Mouse (Mus musculus) small intestine, adult 2 months (tissue): ENCODE data around the gene Kif28.

Experiments used
- CTCF ChIP-seq: fragments of 200-500 bp; IDR thresholded peaks from 2 replicates; pipeline ENCODE4 v1.5.1; 2012; ENCODE audit warnings: low read depth, mild to moderate bottlenecking, control low read depth, inconsistent platforms, low read length, moderate library complexity, mixed read lengths; ENCODE audit not compliant: insufficient replicate concordance, insufficient read length; ENCODE audit errors: extremely low read depth
- POLR2A ChIP-seq: fragments of 200-500 bp; IDR thresholded peaks from 2 replicates; pipeline ENCODE4 v1.6.1; 2012; ENCODE audit warnings: low read depth, mild to moderate bottlenecking, control low read depth, inconsistent platforms, low read length, moderate library complexity

DNA sequence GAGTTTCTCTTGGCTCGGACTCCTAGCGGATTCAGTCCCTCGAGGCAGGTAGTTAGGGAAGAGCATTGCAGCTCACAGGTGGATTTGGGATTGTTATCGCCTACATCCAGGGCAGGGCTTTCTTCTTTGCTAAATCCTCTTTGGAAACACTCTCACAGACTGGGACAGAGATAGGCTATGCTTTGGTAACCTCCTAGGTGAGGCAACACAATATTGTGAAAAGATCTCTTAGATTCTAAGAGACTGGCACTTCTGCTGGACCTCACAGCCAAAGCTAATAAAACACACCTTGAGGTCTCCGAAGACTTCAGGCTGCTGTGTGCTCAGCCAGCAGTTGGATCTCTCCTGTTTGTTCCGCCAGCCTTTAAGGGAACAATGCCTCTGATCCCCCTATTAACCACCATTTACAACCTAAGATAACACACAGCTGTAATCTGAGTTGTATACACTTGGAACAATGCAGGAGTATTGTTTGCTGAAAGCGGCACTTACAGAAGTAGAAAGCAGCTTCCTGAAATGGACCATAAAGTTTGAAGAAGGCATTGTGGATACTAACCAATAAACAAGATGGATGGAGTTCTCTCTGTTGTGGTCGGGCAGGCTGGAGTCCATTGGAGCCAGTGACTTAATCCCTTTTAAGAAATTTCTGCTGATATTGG, 22.1 kb downstream of the Kif28 start:
- TF ChIP-seq POLR2A (no peak), CTCF (no peak)
